Mouse (Mus musculus) stomach, embryonic 14.5 days (tissue): ENCODE results near the gene Opn4. TPM values are rescaled to one million over a fixed set of nuclear protein-coding genes. Genes with fewer than 3 reads are reported as not detected.

Experiments used
- ATAC-seq: fragments of 200-750 bp; cut with Nextera tagmentation; 2 replicates; pipeline ENCODE4 v1.8.0; 2017; ENCODE audit warnings: low read depth, moderate TSS enrichment; ENCODE audit not compliant: insufficient number of reproducible peaks, insufficient read depth, low FRiP score
- H3K27ac ChIP-seq: fragments of 300-500 bp; sonication (generic); 2 replicates; pipeline ENCODE4 v1.5.1; 2014; ENCODE audit warnings: mild to moderate bottlenecking, low read length, moderate library complexity, mixed read lengths
- H3K27me3 ChIP-seq: fragments of 300-500 bp; sonication (generic); 2 replicates; pipeline ENCODE4 v1.6.1; 2014; ENCODE audit warnings: low read length, control low read depth, mixed read lengths; ENCODE audit not compliant: control insufficient read depth, insufficient read depth
- H3K36me3 ChIP-seq: fragments of 300-500 bp; sonication (generic); 2 replicates; pipeline ENCODE4 v1.6.1; 2014; ENCODE audit warnings: mild to moderate bottlenecking, control low read depth, low read length, moderate library complexity, mixed read lengths; ENCODE audit not compliant: control insufficient read depth, insufficient read depth
- H3K4me1 ChIP-seq: fragments of 300-500 bp; sonication (generic); 2 replicates; pipeline ENCODE4 v1.6.1; 2014; ENCODE audit warnings: low read length, control low read depth, mixed read lengths; ENCODE audit not compliant: control insufficient read depth, insufficient read depth
- H3K4me2 ChIP-seq: fragments of 300-500 bp; sonication (generic); replicated peaks from 2 replicates; pipeline ENCODE4 v1.6.1; 2014; ENCODE audit warnings: low read depth, low read length, control low read depth
- H3K4me3 ChIP-seq: fragments of 300-500 bp; sonication (generic); 2 replicates; pipeline ENCODE4 v1.5.1; 2014; ENCODE audit warnings: low read depth, low read length, control low read depth
- H3K9ac ChIP-seq: fragments of 300-500 bp; sonication (generic); replicated peaks from 2 replicates; pipeline ENCODE4 v1.6.1; 2014; ENCODE audit warnings: low read depth, mild to moderate bottlenecking, control low read depth, low read length, moderate library complexity, mixed read lengths
- H3K9me3 ChIP-seq: fragments of 300-500 bp; sonication (generic); 2 replicates; pipeline ENCODE4 v1.6.1; 2016; ENCODE audit warnings: low read depth, low read length, control low read depth; ENCODE audit not compliant: control insufficient read depth
- WGBS: fragments of 180-500 bp; shearing (Covaris S2); extraction: QIAGEN DNeasy Blood & Tissue Kit; methylation state at CpG from one replicate; pipeline ENCODE4 v1.1.7; 2014; 5-methylcytosine and 5-hydroxymethylcytosine counted together
- polyA plus RNA-seq: library from polyadenylated mRNA; unstranded; fragments of >200 nt; fragmentation: Nextera tagmentation; extraction: Ambion mirVana; gene quantifications from 2 replicates; pipeline ENCODE4 v1.2.1, GENCODE M21; 2014

Opn4 gene
- polyA plus RNA-seq, 1 experiment from 2014 or later: not detected

DNA sequence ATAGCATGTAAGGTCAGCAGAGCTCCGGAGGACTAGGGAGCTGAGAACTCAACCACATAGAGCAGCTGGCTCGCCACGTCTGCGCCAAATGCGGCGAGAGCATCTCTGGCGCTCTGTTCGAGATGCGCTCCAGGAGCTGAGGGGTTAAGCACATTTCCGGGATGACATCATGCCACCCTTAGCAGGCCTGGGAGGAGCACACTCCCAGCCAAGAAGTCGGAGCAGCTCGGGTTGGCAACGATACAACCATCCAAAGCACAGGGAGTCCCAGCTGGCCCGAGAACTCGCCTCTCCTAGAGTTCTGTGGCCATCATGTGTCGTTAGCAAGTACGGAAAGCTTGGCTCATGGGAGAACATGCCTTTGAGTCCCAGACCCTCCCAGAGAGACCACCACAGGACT, 34.2 kb downstream of the Opn4 start:
- no peaks in the 10 kb centered on the region for H3K36me3 ChIP-seq
- H3K9me3 ChIP-seq: no peaks in the 10 kb centered on the region
- H3K4me1 ChIP-seq: 0 out of 2 replicates have a peak, but pooled peaks cover 5% of the 10 kb centered on the region
- no peak overlapping the region for H3K4me2 ChIP-seq
- WGBS: 54% methylated on average over 17 of the region's 17 CpGs
- H3K27me3 ChIP-seq: no peaks in the 10 kb centered on the region
- 0 out of 2 replicates have a peak overlapping the region, but pooled peaks have one; percentile 21 for H3K27ac ChIP-seq
- no peak overlapping the region for H3K4me3 ChIP-seq
- ATAC-seq: peak; percentile 38; the same call in 1 of the 2 replicates
- no peak overlapping the region for H3K9ac ChIP-seq

DNA sequence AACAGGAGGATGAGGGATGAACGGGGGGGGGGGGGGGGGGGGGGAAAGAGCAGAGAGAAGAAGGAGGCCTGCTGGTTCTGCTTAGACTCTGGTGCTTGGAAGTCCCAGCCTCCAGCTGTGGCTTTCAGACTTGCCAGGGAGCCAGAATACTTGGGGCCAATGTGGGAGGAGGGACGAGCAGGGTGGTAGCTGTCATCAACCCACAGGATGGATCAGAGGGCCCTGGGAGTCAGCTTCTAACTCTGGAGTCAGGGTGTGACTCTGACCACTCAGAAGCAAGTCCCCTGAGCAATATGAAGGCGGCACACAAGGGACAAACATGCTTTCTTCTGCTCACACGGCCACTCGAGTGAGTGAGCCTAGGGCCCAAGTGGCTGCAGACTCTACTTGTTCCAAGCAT, 35.3 kb downstream of the Opn4 start:
- WGBS: 71% methylated on average over 5 of the region's 5 CpGs
- ATAC-seq: no peak

DNA sequence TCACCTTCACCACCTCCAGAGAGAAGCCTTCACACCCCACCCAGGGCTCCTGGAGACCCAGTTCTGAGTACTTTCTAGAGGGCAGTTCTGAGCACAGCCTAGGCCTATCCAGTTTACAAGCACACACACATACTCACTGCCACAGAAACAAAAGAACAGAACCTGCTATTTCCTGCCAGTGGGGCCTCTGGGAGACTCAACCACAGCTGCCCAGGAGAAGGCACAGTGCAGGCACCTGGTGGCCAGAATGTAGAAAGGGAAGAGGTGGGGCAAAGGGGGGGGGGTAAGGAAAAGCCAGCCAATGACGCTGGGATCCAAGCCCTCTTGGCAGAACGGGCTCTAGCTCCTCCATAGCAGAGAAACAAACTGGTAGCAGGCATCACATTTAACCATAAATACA, 37.5 kb downstream of the Opn4 start:
- H3K9me3 ChIP-seq: no peaks in the 10 kb centered on the region
- H3K36me3 ChIP-seq: no peaks in the 10 kb centered on the region
- H3K9ac ChIP-seq: no peak overlapping the region
- 2% methylated on average over 2 of the region's 2 CpGs for WGBS
- H3K4me1 ChIP-seq: 0 out of 2 replicates have a peak, but pooled peaks cover 5% of the 10 kb centered on the region
- no peak overlapping the region for H3K4me2 ChIP-seq
- no peak overlapping the region for H3K4me3 ChIP-seq
- no peak overlapping the region for H3K27ac ChIP-seq
- no peaks in the 10 kb centered on the region for H3K27me3 ChIP-seq
- ATAC-seq: no peak

More for the DNA sequence above, 35.3 kb downstream of the Opn4 start:
- H3K4me1 ChIP-seq: 0 out of 2 replicates have a peak, but pooled peaks cover 5% of the 10 kb centered on the region
- no peak overlapping the region for H3K27ac ChIP-seq
- no peak overlapping the region for H3K4me3 ChIP-seq
- no peak overlapping the region for H3K9ac ChIP-seq
- H3K4me2 ChIP-seq: no peak overlapping the region
- H3K27me3 ChIP-seq: no peaks in the 10 kb centered on the region
- no peaks in the 10 kb centered on the region for H3K36me3 ChIP-seq
- no peaks in the 10 kb centered on the region for H3K9me3 ChIP-seq

DNA sequence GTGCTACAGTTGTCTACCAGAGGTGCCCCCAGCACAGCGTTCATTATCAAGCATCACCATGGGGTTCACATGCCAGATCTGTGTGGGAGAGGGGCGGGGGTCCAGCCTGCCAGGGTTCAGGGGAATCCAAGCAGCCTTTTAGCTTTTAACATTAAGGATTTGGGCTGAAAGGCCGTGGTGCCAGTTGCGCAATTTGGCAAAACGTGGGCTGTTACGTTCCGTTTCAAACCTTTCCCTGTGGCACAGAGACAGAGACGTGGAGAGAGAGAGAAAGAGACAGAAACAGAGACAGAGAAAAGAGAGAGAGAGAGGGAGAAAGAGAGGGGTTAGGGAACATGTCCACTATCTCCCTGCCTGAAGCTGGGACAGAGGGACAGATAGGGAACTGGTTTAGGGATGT, 38.3 kb downstream of the Opn4 start:
- no peak overlapping the region for H3K27ac ChIP-seq
- no peak overlapping the region for H3K9ac ChIP-seq
- no peaks in the 10 kb centered on the region for H3K27me3 ChIP-seq
- H3K9me3 ChIP-seq: no peaks in the 10 kb centered on the region
- 92% methylated on average over 8 of the region's 8 CpGs for WGBS
- no peak for ATAC-seq
- no peak overlapping the region for H3K4me2 ChIP-seq
- no peak overlapping the region for H3K4me3 ChIP-seq
- H3K36me3 ChIP-seq: no peaks in the 10 kb centered on the region
- 0 out of 2 replicates have a peak, but pooled peaks cover 5% of the 10 kb centered on the region for H3K4me1 ChIP-seq

DNA sequence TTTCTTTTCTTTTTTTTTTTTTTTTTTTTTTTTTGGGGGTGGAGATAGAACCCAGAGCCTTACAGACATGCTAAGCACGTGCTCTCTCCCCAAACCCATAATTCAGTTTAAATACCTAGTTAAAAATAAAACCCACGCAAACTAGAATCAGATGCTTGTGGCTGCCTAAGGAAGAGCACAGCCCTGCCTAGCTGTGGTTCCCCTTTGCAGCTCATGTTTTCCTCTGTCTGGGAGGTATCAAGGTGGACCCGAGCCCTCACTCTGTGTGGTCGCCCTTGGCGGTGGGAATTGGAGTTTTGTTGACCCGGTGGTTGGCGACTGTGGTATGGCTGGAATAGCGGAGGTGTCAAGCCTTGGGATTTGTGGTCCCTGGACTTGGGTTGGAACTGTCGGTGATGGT, 41.0 kb downstream of the Opn4 start:
- H3K4me1 ChIP-seq: no peaks in the 10 kb centered on the region

DNA sequence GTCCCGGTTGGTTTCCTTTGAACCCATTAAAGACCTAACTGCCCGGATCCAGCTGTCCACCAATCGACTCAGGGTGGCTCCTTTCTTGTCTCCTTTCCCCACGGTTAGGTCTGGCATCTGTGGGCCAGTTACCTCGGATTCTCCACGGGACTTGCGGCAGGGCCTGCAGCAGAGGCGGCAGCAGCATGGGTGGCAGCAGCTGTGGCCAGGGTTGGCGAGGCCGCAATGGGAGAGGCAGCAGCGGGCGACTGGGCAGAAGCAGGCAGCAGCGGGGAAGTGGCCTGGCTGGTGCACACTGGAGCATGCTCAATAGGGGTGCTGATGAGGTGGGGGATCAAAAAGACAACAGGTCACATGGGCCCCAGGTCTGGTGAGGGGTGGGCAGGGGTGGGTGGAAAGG, 44.7 kb downstream of the Opn4 start:
- Histone ChIP-seq H3K27ac (no peak overlapping the region), H3K27me3 (no peaks in the 10 kb centered on the region), H3K4me3 (no peak overlapping the region), H3K9ac (no peak overlapping the region), H3K9me3 (no peaks in the 10 kb centered on the region), H3K4me2 (no peak overlapping the region), H3K4me1 (no peaks in the 10 kb centered on the region), H3K36me3 (no peaks in the 10 kb centered on the region)
- WGBS: 77% methylated on average over 13 of the region's 13 CpGs
- ATAC-seq: no peak

More for the DNA sequence above, 41.0 kb downstream of the Opn4 start:
- WGBS: 85% methylated on average over 9 of the region's 9 CpGs
- Histone ChIP-seq H3K9ac (no peak overlapping the region), H3K4me3 (no peak overlapping the region), H3K9me3 (no peaks in the 10 kb centered on the region), H3K4me2 (no peak overlapping the region), H3K27me3 (no peaks in the 10 kb centered on the region), H3K36me3 (no peaks in the 10 kb centered on the region), H3K27ac (no peak overlapping the region)
- ATAC-seq: no peak

DNA sequence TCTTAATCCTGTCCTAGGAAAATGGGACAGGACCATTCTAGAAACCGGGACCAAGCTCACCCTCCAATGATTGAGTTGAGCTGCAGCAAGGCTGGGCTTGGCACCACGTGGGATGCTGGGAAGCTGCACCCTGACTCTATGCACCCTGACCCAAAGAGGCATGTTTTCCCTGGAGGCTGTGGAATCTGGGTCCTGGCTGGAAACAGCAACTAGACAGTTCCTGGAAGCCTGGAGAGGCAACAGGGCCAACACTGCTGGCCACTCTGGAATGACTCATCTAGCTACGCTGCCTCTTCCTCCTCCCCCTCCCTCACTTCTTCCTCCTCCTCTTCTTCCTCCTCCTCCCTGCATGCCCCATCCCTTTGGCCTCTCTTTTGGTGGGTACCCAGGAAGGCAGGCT, 45.9 kb downstream of the Opn4 start:
- no peak overlapping the region for H3K27ac ChIP-seq
- H3K4me2 ChIP-seq: no peak overlapping the region
- no peaks in the 10 kb centered on the region for H3K27me3 ChIP-seq
- H3K36me3 ChIP-seq: no peaks in the 10 kb centered on the region
- WGBS: 65% methylated on average over 3 of the region's 3 CpGs
- H3K4me1 ChIP-seq: no peaks in the 10 kb centered on the region
- H3K9me3 ChIP-seq: no peaks in the 10 kb centered on the region
- ATAC-seq: no peak
- H3K4me3 ChIP-seq: no peak overlapping the region
- H3K9ac ChIP-seq: no peak overlapping the region

DNA sequence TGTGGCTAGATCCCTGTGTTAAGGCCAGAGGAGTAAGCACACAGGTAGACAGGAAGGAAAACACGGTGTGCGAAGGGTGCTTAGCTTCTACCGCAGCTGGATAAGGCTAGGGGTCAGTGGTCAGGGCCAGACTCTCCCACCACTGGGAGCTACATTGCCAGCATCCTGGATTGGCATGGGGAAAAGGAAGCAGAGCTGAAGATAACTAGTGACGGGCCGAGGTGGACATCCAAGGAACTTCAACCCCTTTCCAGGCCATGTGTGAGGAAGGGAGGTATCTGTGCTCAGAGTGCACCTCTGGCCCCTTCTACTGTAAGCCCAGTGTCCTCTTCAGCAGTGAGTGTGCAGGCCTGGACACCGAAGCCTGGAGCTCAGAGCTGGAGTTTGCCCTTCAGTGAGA, 46.5 kb downstream of the Opn4 start:
- H3K27me3 ChIP-seq: no peaks in the 10 kb centered on the region
- WGBS: 84% methylated on average over 6 of the region's 6 CpGs

DNA sequence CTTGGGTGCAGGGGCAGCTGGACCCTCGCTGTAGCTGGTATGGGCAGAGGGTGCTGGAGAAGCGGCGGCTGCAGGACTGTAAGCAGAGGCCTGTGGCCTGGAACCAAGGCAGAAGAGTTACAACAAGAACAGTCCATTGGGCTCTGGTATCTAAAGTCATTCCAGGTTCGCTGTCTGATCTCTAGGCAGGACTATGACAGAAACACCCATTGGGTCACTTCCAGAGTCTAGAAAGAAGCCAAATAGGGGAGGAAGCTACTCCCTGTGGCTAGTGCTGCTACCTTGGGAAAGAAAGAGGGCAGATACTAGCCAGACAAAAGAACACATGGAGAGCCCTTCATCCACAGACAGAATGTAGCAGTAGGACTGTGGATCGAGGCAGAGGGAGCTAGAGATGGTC, 47.7 kb downstream of the Opn4 start:
- no peaks in the 10 kb centered on the region for H3K9me3 ChIP-seq

More for the DNA sequence above, 46.5 kb downstream of the Opn4 start:
- Histone ChIP-seq H3K27ac (no peak overlapping the region), H3K36me3 (no peaks in the 10 kb centered on the region), H3K4me1 (no peaks in the 10 kb centered on the region), H3K4me2 (no peak overlapping the region), H3K9me3 (no peaks in the 10 kb centered on the region), H3K4me3 (no peak overlapping the region), H3K9ac (no peak overlapping the region)
- no peak for ATAC-seq

More for the DNA sequence above, 47.7 kb downstream of the Opn4 start:
- H3K4me1 ChIP-seq: no peaks in the 10 kb centered on the region; the same call in 1 of the 2 replicates
- 90% methylated on average over 5 of the region's 5 CpGs for WGBS
- no peak overlapping the region for H3K4me3 ChIP-seq
- no peaks in the 10 kb centered on the region for H3K27me3 ChIP-seq
- H3K36me3 ChIP-seq: no peaks in the 10 kb centered on the region
- no peak overlapping the region for H3K4me2 ChIP-seq
- no peak overlapping the region for H3K27ac ChIP-seq
- no peak overlapping the region for H3K9ac ChIP-seq
- no peak for ATAC-seq
